ENCODE assay signal across 8 mouse cellular contexts in the genomic region with DNA sequence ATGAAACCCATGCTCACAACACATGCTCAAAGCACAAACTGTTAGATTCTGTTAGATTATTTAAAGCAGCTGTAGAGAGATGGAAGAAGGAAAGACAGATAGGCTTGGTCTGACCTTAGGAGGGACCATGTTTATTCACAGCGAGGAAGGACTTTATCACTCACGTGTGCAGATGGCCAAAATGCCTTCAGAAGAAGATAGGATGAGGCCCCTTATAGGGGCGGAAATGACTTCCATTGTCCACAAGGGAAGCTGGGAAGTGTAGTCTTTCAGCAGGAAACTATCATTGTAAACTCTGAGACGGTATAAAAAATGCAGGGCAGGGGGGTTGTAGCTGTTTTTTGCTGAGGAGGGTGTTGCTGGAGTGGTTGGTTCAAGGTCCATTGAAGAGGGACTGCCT. TPM values are rescaled to one million over a fixed set of nuclear protein-coding genes. Genes with fewer than 3 reads are reported as not detected.
A peak's percentile ranks its signal among the peaks of the same experiment; 100 is the strongest.
DNase-seq lines count a peak whose midpoint lies in the region; ATAC-seq and TF ChIP-seq lines count a peak whose summit lies in the region.

Gene Tfpi, minus strand, starts transcription at position 199 of the 400 bp plus-strand sequence.

- H3K9ac ChIP-seq in liver, embryonic 15.5 days, result peak within 1 kb of the TSS; percentile 25; the same call in 1 of the 2 replicates
- H3K9ac ChIP-seq in stomach, embryonic 14.5 days (replicated peaks; ENCODE audit: low read depth, low read length), result peak within 1 kb of the TSS; percentile 34; the same call in 1 of the 2 replicates

- intact Hi-C loops in left cerebral cortex, adult 2 months (cut with DNase I), result no loop called here

- ATAC-seq in liver, embryonic 15.5 days (ENCODE audit: insufficient read depth), result peak; percentile 81
- ATAC-seq in stomach, embryonic 14.5 days (ENCODE audit: insufficient number of reproducible peaks, insufficient read depth, low FRiP score, low read depth), result no peak; the same call in 1 of the 2 replicates
- ATAC-seq in inflammation-experienced regulatory T-cells, adult 6 months, result no peak

- 63% methylated on average over 4 of the region's 4 CpGs for WGBS in hindbrain, embryonic 10.5 days
- WGBS in liver, embryonic 15.5 days (ENCODE audit: insufficient replicate concordance), result 15% methylated on average over 4 of the region's 4 CpGs
- 24% methylated on average over 4 of the region's 4 CpGs for WGBS in stomach, embryonic 14.5 days

- H3K4me1 ChIP-seq in hindbrain, embryonic 10.5 days (replicated peaks), result peaks cover 30% of the 10 kb centered on the region
- peaks cover 19% of the 10 kb centered on the region for H3K4me1 ChIP-seq in liver, embryonic 15.5 days (replicated peaks)
- H3K4me1 ChIP-seq in stomach, embryonic 14.5 days (ENCODE audit: control insufficient read depth, insufficient read depth, low read length), result no peaks in the 10 kb centered on the region

- peak within 1 kb of the TSS; percentile 15; the same call in 1 of the 2 replicates for H3K27ac ChIP-seq in left cerebral cortex, adult 2 months
- peak within 1 kb of the TSS; percentile 50 for H3K27ac ChIP-seq in hindbrain, embryonic 10.5 days
- H3K27ac ChIP-seq in liver, embryonic 15.5 days (replicated peaks), result peak within 1 kb of the TSS; percentile 41; the same call in 1 of the 2 replicates
- peak within 1 kb of the TSS; percentile 67; the same call in 1 of the 2 replicates for H3K27ac ChIP-seq in stomach, embryonic 14.5 days (ENCODE audit: low read length)

- DNase-seq in left cerebral cortex, adult 2 months (ENCODE audit: extremely low spot score in 1 of 2, low spot score in 2 of 2), result no peak
- no peak for DNase-seq in left cerebral cortex, adult 18-20 months (ENCODE audit: low spot score in 2 of 2)
- DNase-seq in embryo, embryonic 11 days, result peak; percentile 53
- DNase-seq in hindbrain, embryonic 10.5 days (ENCODE audit: low spot score), result no peak
- no peak for DNase-seq in cerebellum, postnatal 14 days

- no peaks in the 10 kb centered on the region for H3K27me3 ChIP-seq in hindbrain, embryonic 10.5 days (ENCODE audit: insufficient read depth, poor library complexity, severe bottlenecking)
- H3K27me3 ChIP-seq in liver, embryonic 15.5 days, result no peaks in the 10 kb centered on the region
- no peaks in the 10 kb centered on the region for H3K27me3 ChIP-seq in stomach, embryonic 14.5 days (ENCODE audit: control insufficient read depth, insufficient read depth, low read length)

- peak within 1 kb of the TSS; percentile 6; the same call in 1 of the 2 replicates for H3K4me3 ChIP-seq in left cerebral cortex, adult 2 months
- H3K4me3 ChIP-seq in hindbrain, embryonic 10.5 days, result peak within 1 kb of the TSS; percentile 35
- peak within 1 kb of the TSS; percentile 45 for H3K4me3 ChIP-seq in liver, embryonic 15.5 days (replicated peaks)
- peak within 1 kb of the TSS; percentile 26 for H3K4me3 ChIP-seq in stomach, embryonic 14.5 days (ENCODE audit: low read depth, low read length)

- H3K4me2 ChIP-seq in liver, embryonic 15.5 days, result peak within 1 kb of the TSS; percentile 54
- H3K4me2 ChIP-seq in stomach, embryonic 14.5 days (replicated peaks; ENCODE audit: low read depth, low read length), result peak within 1 kb of the TSS; percentile 48

- TF ChIP-seq CTCF in left cerebral cortex, adult 2 months (IDR thresholded peaks at IDR 0.05), result no peak

- H3K9me3 ChIP-seq in hindbrain, embryonic 10.5 days, result no peaks in the 10 kb centered on the region
- no peaks in the 10 kb centered on the region for H3K9me3 ChIP-seq in liver, embryonic 15.5 days (replicated peaks)
- H3K9me3 ChIP-seq in stomach, embryonic 14.5 days (ENCODE audit: control insufficient read depth, low read depth, low read length), result no peaks in the 10 kb centered on the region

- H3K36me3 ChIP-seq in hindbrain, embryonic 10.5 days, result no peaks in the 10 kb centered on the region
- H3K36me3 ChIP-seq in liver, embryonic 15.5 days (replicated peaks), result no peaks in the 10 kb centered on the region
- H3K36me3 ChIP-seq in stomach, embryonic 14.5 days (ENCODE audit: control insufficient read depth, insufficient read depth, low read length), result no peaks in the 10 kb centered on the region

RNA-seq across cellular contexts. Expression of gene Tfpi, which starts in this region (rescaled TPM):
- 1 to 10 TPM; 3.8 to 4.4 TPM for total RNA-seq in left cerebral cortex, adult 2 months (2021)
- total RNA-seq in left cerebral cortex, adult 18-20 months (2021), result 1 to 10 TPM; 4.8 to 5.2 TPM
- 18.1 and 18.2 TPM in 2 replicates for polyA plus RNA-seq in hindbrain, embryonic 10.5 days (2016; fragmentation: Nextera tagmentation; extraction: Ambion mirVana)
- 14.2 and 15.6 TPM in 2 replicates for polyA plus RNA-seq in liver, embryonic 15.5 days (2015; fragmentation: Nextera tagmentation; extraction: Ambion mirVana)
- 48.3 and 49.4 TPM in 2 replicates for polyA plus RNA-seq in stomach, embryonic 14.5 days (2014; fragmentation: Nextera tagmentation; extraction: Ambion mirVana)
- polyA plus RNA-seq in inflammation-experienced regulatory T-cells, adult 6 months (2017; shearing (Covaris generic)), result 1 to 10 TPM; 1.6 to 4.9 (median 4.2) TPM

Comparison
In these comparisons a context has a peak if more than half of its experiments do, and no peak if none do; other contexts are left out.
1. H3K27ac ChIP-seq: peak in every context shown above with its lines; median percentile 67 in stomach, embryonic 14.5 days; 50 in hindbrain, embryonic 10.5 days; 41 in liver, embryonic 15.5 days; 15 in left cerebral cortex, adult 2 months.